Mouse (Mus musculus): ENCODE measurements around the gene Gja4.

Gja4 gene

DNA sequence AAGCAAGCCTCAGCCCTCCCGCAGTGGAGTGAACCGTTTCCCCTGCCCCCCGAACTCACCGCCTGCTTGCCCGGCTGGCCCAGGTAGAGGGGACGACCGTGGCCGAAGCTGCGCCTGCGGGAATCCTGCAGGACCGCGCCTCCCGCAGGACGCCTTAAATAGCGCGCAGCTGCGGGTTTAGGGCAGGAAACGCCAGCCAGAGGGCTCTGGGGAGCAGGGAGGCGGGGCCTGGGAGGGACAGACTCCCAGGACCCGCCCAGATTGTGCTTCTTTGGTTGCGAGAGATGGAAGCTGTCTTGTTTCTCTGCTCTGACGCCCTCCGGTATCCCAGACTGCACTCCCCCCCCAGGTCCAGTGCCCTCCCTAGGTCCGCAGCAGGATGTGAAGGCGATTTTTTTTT, at the start of gene Gja4:
Gene Gja4, minus strand, starts transcription at position 179 of the 400 bp plus-strand sequence.
- peak; percentile 67 for DNase-seq (ENCODE audit: extremely low spot score, low spot score)

- DNase-seq (ENCODE audit: extremely low spot score, low spot score), result no peak
These were observed 49.5 kb upstream of the Gja4 start for GRCm38 (mm10) chr4:127363331-127363730.

DNA sequence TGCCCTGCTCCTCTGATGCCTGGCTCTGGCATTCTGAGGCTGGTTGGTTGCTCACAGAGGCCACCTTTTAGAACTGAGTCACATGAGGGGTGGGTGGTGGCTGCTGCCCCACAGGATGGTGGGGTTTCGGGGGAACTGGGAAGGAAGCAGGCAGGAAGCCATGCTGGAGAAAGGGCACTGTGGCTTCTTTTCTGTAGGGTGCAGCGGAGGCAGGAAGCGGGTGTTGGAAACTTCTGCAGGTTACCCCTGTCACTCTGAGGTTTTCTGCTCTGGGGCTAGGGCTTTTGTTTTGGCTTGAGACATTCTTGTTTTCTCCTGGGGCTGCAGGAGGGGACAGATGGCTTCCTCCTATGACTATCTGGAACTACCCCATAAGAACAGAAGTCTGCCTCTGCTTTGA, 48.7 kb upstream of the Gja4 start:
- no peak for DNase-seq (ENCODE audit: extremely low spot score, low spot score)

GRCm38 (mm10) chr4:127358018-127358417, 44.2 kb upstream of the Gja4 start, which contains the start of gene Gjb5:
Gene Gjb5 (minus strand): TSS chr4:127358181.
- DNase-seq (ENCODE audit: extremely low spot score, low spot score), result no peak

DNA sequence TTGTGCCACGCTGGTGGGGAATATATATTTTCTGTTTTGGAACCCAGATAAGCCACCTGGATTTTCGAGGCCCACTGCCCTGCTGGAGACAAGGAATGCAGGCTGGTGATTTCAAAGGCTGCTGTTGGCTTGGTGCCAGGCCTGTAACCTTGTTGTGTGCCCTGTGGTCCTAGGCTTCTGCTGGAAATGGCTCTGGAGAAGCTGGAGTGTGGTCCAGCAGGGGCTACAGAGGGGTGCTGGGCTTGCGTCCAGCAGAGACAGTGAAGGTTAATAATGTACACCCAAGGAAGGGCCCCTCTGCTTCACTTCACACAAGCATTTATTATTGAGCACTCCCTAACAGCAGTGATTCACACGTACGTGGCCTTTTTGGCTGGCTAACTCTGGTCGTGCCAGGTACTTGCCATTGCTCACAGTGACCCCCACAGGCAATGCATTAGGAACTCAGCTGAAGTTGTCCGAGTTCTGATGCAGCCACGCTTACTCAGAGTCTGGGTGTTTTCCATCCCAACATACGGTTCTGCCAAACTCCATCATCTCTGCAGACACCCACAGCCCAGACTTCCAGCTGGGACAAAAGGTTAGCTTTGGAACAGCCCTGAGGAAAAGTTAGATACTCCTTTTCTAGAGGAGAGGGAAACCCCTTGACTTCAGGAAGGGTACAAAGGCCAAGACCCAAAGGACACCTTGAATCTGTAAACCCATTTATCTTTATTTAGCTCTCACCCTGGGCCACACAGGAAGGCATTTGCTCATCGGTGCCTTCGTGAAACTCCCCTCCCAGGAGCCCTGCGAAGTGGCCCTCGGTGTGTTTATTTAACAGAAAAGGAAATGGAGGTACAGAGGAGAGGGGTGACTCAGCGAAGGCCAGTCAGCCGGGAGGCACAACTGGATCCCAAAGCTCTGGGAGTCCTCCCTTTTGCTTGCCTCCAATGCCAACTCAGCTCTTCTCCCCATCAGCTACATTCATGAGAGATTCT, 41.0 kb upstream of the Gja4 start:
- DNase-seq (ENCODE audit: extremely low spot score, low spot score), result no peak

- DNase-seq (ENCODE audit: extremely low spot score, low spot score), result no peak
These were observed 40.2 kb upstream of the Gja4 start, which contains the start of gene Gjb4 for GRCm38 (mm10) chr4:127353951-127354438. Gene Gjb4 (minus strand): TSS chr4:127354081.

GRCm38 (mm10) chr4:127352594-127352993, 38.8 kb upstream of the Gja4 start:
- DNase-seq (ENCODE audit: extremely low spot score, low spot score), result no peak

DNA sequence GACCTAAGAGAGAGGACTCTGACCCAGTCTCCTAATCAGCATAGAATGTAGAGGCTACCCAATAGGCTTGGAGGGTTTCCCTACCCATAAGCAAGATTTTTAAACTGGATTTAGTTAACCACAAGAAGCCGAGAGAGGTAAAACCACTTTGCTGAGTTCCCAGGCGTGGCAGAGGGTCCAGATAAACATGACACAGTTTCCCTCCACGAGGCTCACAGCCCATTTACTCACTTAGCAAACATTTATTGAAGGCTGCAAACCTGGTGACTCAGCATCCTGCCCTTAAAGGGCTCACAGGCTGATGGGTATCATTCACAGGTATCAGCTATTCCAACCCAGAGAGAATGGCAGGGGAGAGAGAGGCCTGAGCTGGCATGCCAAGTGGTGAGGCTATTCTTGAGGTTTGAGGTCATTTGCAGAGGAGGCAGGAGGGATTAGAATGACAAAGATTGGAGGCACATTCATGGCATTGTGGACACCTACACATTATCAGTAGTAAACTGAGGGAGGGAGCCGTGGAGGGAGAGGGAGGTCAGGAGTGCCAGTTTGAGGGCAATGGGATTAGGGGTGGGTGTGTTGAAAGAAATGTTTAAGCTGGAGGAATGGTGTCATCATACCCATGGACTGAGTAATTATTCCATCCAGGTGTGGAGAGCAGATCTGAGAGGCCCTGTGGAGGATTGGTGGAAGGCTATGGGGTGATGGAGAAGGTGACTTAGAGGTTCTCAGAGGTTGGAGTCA, 35.9 kb upstream of the Gja4 start:
- DNase-seq (ENCODE audit: extremely low spot score, low spot score), result no peak

- DNase-seq (ENCODE audit: extremely low spot score, low spot score), result no peak
These were observed 31.2 kb upstream of the Gja4 start for GRCm38 (mm10) chr4:127345000-127345399.

DNA sequence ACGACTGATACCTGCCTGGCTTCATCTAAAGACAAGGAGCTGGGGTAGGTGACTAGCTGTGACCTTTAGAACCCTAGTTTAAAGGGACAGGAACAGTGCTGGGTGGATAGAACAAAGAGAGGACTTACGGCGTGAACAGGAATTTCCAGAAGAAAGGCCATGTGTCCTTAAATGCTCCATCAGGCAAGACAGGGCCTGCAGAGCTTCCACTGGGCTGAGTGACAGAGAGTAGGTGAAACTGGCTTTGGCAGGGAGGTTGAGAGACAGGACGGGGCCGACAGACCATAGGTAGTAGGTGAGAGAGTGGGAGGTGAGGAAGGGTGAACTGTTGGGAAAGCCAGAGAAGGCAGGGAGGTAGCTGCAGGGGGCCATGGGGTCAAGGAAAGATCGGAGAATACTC, 27.5 kb upstream of the Gja4 start:
- DNase-seq (ENCODE audit: extremely low spot score, low spot score), result no peak

DNA sequence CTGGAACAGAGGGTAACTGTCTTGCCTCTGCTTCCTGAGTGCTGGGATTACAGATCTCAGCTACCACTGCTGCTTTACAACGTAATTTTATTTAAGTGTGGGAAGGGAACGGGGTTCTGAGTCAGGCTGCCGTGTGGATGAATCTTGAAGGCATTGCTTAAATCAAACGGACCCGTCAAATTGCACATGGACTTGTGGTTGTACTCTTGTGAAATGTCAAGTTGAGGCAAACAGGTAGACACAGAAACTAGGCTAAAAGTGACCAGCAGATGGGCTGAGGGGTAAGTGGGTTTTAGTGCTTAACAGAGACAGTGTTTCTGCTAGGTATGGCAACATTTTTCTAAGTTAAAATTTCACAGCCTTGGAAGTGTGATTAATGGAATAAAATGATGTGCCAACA, 23.8 kb upstream of the Gja4 start:
- DNase-seq (ENCODE audit: extremely low spot score, low spot score), result no peak

DNA sequence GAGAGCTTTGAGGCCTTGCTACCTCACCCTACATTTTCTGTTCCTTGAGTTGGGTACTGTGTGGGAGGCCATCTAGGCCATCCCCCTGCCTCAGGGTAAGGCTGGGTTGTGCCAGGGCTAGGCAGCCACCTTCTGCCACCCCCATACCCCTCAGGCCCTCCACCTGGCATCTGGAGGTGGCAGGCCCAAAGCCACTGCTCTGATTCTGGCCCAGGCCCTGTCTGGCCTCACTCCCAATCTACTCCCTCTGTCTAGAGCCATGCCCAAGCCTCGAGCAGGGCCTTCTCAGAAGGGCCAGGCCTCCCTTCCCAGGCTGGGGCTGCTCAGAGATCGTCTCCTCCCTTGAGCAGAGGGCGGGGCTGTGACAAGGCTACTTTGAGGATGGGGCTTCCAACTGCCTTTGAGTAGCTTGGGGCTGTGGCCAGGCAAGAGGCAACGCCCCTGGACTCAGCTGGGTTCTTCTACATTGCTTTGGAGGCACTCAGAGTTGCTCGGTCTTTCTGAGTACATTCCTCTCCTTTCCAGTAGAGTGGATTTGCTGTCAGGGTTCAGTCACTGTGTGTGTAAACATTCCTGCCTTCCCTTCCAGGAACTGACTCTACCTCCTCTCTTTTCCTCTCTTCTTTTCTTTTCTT, 21.1 kb upstream of the Gja4 start:
- DNase-seq (ENCODE audit: extremely low spot score, low spot score), result no peak

DNA sequence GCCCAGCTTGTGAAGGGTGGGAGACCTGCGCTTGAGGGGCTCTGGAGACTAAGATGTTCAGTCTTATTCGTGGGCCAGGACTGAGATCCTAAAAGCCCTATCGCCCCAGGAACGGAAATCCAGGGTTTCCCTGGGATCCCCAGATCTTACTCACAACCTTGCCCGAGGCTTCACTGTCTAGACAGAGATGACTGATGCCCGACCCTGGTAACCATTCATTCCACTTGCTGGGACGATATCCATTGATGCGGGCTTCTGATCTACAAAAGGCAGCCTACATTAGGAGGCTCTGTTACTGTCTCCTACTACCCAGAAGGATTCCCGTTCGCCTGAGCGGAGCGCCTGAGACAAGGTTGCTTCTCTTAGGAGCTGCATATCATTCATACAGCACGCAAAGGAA, 17.3 kb upstream of the Gja4 start:
- no peak for DNase-seq (ENCODE audit: extremely low spot score, low spot score)

DNA sequence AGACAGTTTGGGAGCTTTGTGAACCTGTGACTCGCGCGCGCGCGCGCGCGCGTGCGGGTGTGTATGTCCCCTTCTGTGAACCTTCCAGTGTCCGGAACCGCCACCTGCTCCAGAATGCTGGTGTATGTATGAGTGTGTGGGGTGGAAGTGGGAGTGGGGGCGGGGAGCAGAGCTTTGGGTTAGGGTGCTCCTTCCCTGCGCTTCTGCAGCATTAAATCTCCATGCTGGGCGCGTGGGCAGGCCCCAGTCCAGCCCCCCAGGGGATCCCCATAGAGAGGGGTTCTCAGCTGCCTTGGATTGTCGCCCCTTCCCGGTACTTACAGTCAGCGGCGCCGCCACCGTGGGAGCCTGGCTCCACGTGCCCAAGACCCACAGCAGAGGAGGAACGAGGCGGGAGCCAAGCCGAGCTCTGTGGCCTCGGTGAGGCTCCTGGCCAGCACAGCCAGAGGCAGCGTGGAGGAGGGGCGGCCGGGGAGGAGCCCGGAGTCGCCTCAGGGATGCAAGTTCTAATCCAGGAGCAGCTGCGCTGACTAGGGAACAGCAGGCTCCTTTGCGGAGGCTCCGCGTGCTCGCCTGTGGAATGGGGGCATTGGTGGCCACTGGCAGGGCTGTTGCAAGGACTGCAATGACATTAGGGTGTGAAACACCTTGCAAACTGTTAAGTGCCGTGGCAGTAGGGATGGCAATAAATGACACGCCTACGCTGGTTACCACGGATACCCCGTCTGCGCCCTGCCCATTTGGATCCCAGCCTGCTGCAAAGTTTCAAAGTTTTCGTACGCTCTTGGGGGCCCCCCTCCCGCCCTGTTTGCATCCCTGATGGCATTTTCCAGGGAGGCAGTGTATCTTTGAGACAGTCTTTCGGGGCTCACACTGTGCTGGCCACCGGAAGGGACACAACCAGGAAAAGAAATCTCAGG, 16.6 kb upstream of the Gja4 start, which contains the start of gene Gjb3:
Gene Gjb3, minus strand, starts transcription at position 664 of the 920 bp plus-strand sequence.
- peak; percentile 42 for DNase-seq (ENCODE audit: extremely low spot score, low spot score)

DNA sequence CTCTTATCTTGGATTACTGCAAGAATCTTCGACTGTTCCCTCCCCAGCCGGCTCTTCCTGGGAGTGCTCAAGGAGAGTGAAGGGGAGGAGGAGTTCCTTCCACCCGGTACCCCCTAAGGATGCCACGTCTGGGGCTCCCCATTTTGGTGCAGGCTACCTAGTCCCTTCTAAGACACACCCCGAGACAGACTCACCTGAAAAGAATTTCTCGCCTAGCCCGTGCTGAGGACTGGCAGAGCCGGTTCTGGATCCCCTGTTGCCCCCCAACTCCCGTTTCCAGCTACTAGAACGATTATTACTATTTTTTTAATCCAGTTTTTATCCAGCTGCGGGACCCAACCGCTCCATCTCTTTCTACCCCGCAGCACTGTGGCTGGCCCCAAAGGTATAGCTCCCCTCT, 15.9 kb upstream of the Gja4 start:
- no peak for DNase-seq (ENCODE audit: extremely low spot score, low spot score)

DNA sequence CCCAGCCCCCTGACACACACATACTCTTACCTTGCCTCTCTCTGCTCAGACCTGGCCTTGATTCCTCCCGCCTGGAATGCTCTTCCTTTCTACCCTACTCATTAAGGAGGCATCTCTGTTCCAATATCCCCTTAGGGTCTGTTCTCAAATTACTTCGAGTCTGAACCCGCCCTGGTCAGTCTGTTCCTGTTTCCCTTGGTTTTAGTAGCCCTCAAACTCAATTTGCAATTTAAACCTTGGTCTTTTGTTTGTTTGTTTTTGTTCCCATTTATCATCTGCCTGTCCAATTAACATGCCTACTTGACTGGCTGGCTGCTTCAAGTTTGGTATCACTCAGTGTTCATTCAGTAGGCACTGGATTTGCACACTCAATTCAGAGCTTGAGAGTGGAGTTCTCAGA, 15.2 kb upstream of the Gja4 start:
- DNase-seq (ENCODE audit: extremely low spot score, low spot score), result no peak

DNA sequence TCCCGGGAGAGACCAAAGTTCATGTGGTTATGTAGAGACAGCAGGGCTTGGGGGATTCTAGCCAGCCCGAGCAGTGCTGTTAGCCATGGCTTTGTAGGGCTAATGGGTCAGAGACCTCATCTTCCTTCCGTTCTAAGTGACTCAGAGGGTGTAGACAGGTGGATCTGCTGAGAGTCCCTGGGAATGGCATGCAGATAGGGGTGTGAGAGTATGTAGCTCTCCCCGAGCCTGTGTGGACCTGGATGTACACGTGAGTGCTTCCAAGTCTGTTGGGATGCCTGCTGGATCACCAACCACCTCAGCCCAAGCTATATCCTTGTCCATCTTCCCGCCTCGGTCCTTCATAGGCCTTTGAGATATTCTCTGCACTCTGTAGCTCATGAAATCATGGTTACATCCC, 14.5 kb upstream of the Gja4 start:
- no peak for DNase-seq (ENCODE audit: extremely low spot score, low spot score)

DNA sequence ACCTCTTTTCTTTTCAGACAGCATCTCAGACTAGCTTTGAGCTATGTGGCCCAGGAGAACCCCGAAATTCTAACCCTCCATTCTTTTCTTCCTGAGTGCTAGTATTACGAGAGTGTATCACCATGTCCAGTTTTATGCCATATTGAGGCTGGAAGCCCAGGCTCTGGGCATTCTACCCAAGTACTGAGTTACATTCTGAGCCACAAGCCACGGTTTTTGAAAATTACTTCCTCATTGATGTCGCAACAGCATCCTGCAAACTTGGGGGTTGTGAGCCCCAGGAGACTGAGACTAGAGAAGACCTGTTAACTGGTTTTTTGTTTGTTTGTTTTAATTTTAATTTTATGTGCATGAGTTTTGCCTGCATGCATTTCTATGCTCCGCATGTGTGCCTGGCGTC, 13.9 kb upstream of the Gja4 start:
- no peak for DNase-seq (ENCODE audit: extremely low spot score, low spot score)

DNA sequence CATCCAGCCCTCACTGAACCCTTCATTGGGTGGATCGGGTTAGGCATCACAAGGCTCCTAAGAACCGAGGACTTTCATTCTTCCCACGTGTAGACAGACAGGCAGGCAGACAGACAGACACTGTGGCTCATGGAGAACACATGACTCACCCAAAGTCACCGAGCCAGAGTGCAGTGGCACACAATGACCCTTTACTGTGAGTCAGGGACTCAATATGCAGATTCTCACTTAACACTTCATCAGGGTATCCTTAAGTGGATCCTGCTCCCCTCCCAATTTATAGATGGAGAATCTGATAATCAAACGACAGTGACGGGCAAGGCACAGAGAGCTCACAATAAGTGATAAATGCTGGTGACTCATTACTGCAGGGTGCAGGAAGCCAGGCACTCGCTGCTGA, 13.4 kb upstream of the Gja4 start:
- DNase-seq (ENCODE audit: extremely low spot score, low spot score), result no peak

DNA sequence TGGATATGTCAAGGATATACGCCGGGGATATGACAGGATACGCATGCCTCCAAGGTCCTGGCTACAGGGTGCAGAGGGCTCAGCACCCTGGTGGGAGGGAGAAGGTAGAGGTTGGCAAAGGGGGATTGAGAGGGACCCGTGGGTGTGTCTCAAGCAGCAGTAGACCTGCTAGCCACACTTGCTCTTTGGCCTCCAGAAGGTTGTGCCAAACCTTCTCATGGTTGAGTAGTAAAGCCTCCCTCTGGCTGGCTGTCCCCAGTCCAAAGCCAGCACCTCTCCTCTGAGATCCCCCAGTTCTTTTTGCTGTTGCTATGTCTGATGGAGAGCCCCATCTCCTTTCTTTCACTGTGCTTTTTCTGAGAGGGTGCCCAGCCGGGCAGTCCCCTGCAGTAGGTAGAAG, 11.4 kb upstream of the Gja4 start:
- DNase-seq (ENCODE audit: extremely low spot score, low spot score), result no peak

DNA sequence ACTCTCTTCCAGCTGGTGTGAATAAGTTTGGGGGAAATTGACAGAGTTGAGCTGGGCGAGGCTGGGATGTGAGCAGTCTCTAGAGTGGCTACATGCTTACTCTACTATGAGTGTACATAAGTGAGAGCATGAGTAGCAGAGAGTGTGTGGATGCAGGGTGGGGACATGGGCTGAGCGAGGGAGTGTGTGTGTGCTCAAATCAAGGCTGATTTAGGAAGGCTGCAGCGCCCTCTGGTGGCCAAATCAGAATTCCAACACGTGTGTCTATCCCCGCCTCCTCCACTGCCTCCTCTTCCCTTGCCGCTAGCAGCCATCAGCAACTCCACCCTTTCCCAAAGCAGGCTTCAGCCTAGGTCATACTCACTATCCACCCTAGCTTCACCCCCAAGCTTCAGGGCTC, 10.9 kb upstream of the Gja4 start:
- peak; percentile 88 for DNase-seq (ENCODE audit: extremely low spot score, low spot score)
